Mouse (Mus musculus) CH12.LX (cell line): Measurements from ENCODE around the gene Ilvbl. TPM values are rescaled to one million over a fixed set of nuclear protein-coding genes. Genes with fewer than 3 reads are reported as not detected.

Experiments
- DNase-seq: peaks from one replicate; pipeline ENCODE4 v3.0.0-alpha.2; 2013; ENCODE audit errors: extremely low read depth
- H3K27ac ChIP-seq: 2 replicates; pipeline ENCODE4 v1.5.1; 2012; ENCODE audit warnings: low read depth, mild to moderate bottlenecking, control low read depth, moderate library complexity; ENCODE audit not compliant: insufficient read depth
- H3K27me3 ChIP-seq: replicated peaks from 2 replicates; pipeline ENCODE3; 2012; ENCODE audit warnings: inconsistent platforms
- H3K36me3 ChIP-seq, 2 experiments: replicated peaks in 1 of 2; 2 replicates each; pipeline versions ENCODE3 to v1.6.1; 2012; ENCODE audit warnings: inconsistent platforms in 1 of 2, low read length in 1 of 2, mild to moderate bottlenecking in 1 of 2, mixed read lengths in 1 of 2, moderate library complexity in 1 of 2; ENCODE audit not compliant: control insufficient read depth in 1 of 2, insufficient read depth in 1 of 2
- H3K4me1 ChIP-seq, 2 experiments: 2 replicates each; pipeline ENCODE4 v1.6.1; 2012; ENCODE audit warnings: inconsistent platforms in 1 of 2, moderate library complexity in 1 of 2; ENCODE audit not compliant: insufficient read depth in 2 of 2, control insufficient read depth in 1 of 2
- H3K4me2 ChIP-seq: 2 replicates; pipeline ENCODE4 v1.6.1; 2012; ENCODE audit warnings: low read depth, mild to moderate bottlenecking, control low read depth; ENCODE audit not compliant: poor library complexity, insufficient read depth, severe bottlenecking
- H3K4me3 ChIP-seq, 3 experiments: fragments of 150-350 bp in 1 of 3; sonication (generic) in 1 of 3; replicated peaks in 1 of 3; 2 replicates each; pipeline versions ENCODE3 to v1.5.1; 2011 to 2012; ENCODE audit warnings: low read depth in 2 of 3, low read length in 2 of 3, mild to moderate bottlenecking in 2 of 3, moderate library complexity in 2 of 3, control low read depth in 1 of 3, improper control_type of control experiment in 1 of 3, inconsistent platforms in 1 of 3, mixed read lengths in 1 of 3; ENCODE audit not compliant: poor library complexity in 1 of 3
- H3K79me2 ChIP-seq: replicated peaks from 2 replicates; pipeline ENCODE4 v1.6.1; 2012; ENCODE audit warnings: mild to moderate bottlenecking, moderate library complexity; ENCODE audit not compliant: control insufficient read depth, poor library complexity, insufficient read depth, severe bottlenecking; ENCODE audit errors: extremely low read depth
- H3K9ac ChIP-seq: 2 replicates; pipeline ENCODE4 v1.6.1; 2012; ENCODE audit warnings: low read depth, mild to moderate bottlenecking, control low read depth, moderate library complexity; ENCODE audit not compliant: insufficient read depth
- H3K9me3 ChIP-seq: replicated peaks from 2 replicates; pipeline ENCODE3; 2012; ENCODE audit warnings: low read length, inconsistent platforms, mixed read lengths
- E2F4 ChIP-seq: IDR thresholded peaks from 2 replicates; pipeline ENCODE4 v1.6.1; 2011; ENCODE audit warnings: low read depth, low read length, improper control_type of control experiment; ENCODE audit not compliant: insufficient replicate concordance
- ELF1 ChIP-seq: IDR thresholded peaks from 2 replicates; pipeline ENCODE4 v1.6.1; 2014; ENCODE audit warnings: low read depth, mild to moderate bottlenecking, inconsistent platforms, low read length, improper control_type of control experiment
- ETS1 ChIP-seq: conservative IDR thresholded peaks from 2 replicates; pipeline ENCODE4 v1.6.1; 2012; ENCODE audit warnings: low read depth, mild to moderate bottlenecking, inconsistent platforms, low read length, improper control_type of control experiment, moderate library complexity
- GABPA ChIP-seq: IDR thresholded peaks from 2 replicates; pipeline ENCODE4 v1.6.1; 2012; ENCODE audit warnings: low read depth, low read length, improper control_type of control experiment, inconsistent platforms; ENCODE audit not compliant: insufficient replicate concordance
- HCFC1 ChIP-seq: IDR thresholded peaks from 2 replicates; pipeline ENCODE4 v1.6.1; 2012; ENCODE audit warnings: low read depth, mild to moderate bottlenecking, inconsistent platforms, low read length, improper control_type of control experiment
- KAT2A ChIP-seq: IDR thresholded peaks from 2 replicates; pipeline ENCODE4 v1.6.1; 2012; ENCODE audit warnings: low read length, improper control_type of control experiment, inconsistent platforms; ENCODE audit not compliant: insufficient replicate concordance
- MAFK ChIP-seq: IDR thresholded peaks from 2 replicates; pipeline ENCODE4 v1.6.1; 2011; ENCODE audit warnings: low read length, improper control_type of control experiment; ENCODE audit not compliant: insufficient replicate concordance
- MAX ChIP-seq: IDR thresholded peaks from 2 replicates; pipeline ENCODE4 v1.6.1; 2011; ENCODE audit warnings: low read length, improper control_type of control experiment
- MAZ ChIP-seq: IDR thresholded peaks from 2 replicates; pipeline ENCODE4 v1.6.1; 2012; ENCODE audit warnings: low read depth, mild to moderate bottlenecking, inconsistent platforms, low read length, improper control_type of control experiment, moderate library complexity
- MEF2A ChIP-seq: IDR thresholded peaks from 2 replicates; pipeline ENCODE4 v1.6.1; 2014; ENCODE audit warnings: low read depth, mild to moderate bottlenecking, inconsistent platforms, low read length, improper control_type of control experiment, borderline replicate concordance
- NELFE ChIP-seq: IDR thresholded peaks from 2 replicates; pipeline ENCODE4 v1.6.1; 2011; ENCODE audit warnings: low read depth, low read length, improper control_type of control experiment
- NRF1 ChIP-seq: IDR thresholded peaks from 2 replicates; pipeline ENCODE4 v1.6.1; 2014; ENCODE audit warnings: low read depth, mild to moderate bottlenecking, inconsistent platforms, low read length, improper control_type of control experiment, moderate library complexity
- PAX5 ChIP-seq: IDR thresholded peaks from 2 replicates; pipeline ENCODE4 v1.6.1; 2012; ENCODE audit warnings: low read length, inconsistent platforms, mixed read lengths
- POLR2A ChIP-seq: IDR thresholded peaks from 2 replicates; pipeline ENCODE4 v1.6.1; 2011; ENCODE audit warnings: low read depth, mild to moderate bottlenecking, improper control_type of control experiment, low read length
- POLR2AphosphoS2 ChIP-seq: IDR thresholded peaks from 2 replicates; pipeline ENCODE4 v1.6.1; 2011; ENCODE audit warnings: low read depth, low read length, improper control_type of control experiment
- SIN3A ChIP-seq: IDR thresholded peaks from 2 replicates; pipeline ENCODE4 v1.6.1; 2012; ENCODE audit warnings: low read length, improper control_type of control experiment, inconsistent platforms
- TBP ChIP-seq: conservative IDR thresholded peaks from 2 replicates; pipeline ENCODE4 v1.6.1; 2011; ENCODE audit warnings: low read depth, low read length, improper control_type of control experiment
- ZC3H11A ChIP-seq: IDR thresholded peaks from 2 replicates; pipeline ENCODE4 v1.6.1; 2012; ENCODE audit warnings: low read depth, mild to moderate bottlenecking, inconsistent platforms, low read length, improper control_type of control experiment
- ZKSCAN1 ChIP-seq: IDR thresholded peaks from 2 replicates; pipeline ENCODE4 v1.6.1; 2012; ENCODE audit warnings: low read depth, inconsistent platforms, low read length, improper control_type of control experiment, borderline replicate concordance
- ZMIZ1 ChIP-seq: IDR thresholded peaks from 2 replicates; pipeline ENCODE4 v1.6.1; 2012; ENCODE audit warnings: low read depth, mild to moderate bottlenecking, inconsistent platforms, low read length, improper control_type of control experiment
- dilution Hi-C: fragments of 300-500 bp; cut with MboI; formaldehyde crosslinking; loops from 2 replicates; pipeline ENCODE4 v1.14.3; 2020; ENCODE audit warnings: low sequenced_read_pairs; ENCODE audit not compliant: extremely low pct_unique_long_range_greater_than_20kb, extremely low pct_ligation_motif_present
- in situ Hi-C: fragments of 300-500 bp; cut with MboI; formaldehyde crosslinking; loops from 3 replicates; pipeline ENCODE4 v1.14.3; 2019; ENCODE audit warnings: low sequenced_read_pairs, low pct_ligation_motif_present, low pct_unique_long_range_greater_than_20kb, mixed read lengths
- polyA plus RNA-seq: library from polyadenylated mRNA; unstranded; fragments of >175 nt; gene quantifications from 2 replicates; pipeline ENCODE4 v1.2.1, GENCODE M21; 2012; ENCODE audit warnings: low read depth; ENCODE audit not compliant: insufficient read length
- total RNA-seq, 2 experiments: library from RNA; depleted of rRNA; stranded (reverse); fragments of 300-350 nt in 1 of 2; fragments of >200 nt in 1 of 2; gene quantifications; 2 replicates each; pipeline ENCODE4 v1.2.3; 2012 to 2014

The Ilvbl gene
- total and polyA plus RNA-seq, 3 experiments, result 11.7 to 21.2 (median 20.5) TPM

DNA sequence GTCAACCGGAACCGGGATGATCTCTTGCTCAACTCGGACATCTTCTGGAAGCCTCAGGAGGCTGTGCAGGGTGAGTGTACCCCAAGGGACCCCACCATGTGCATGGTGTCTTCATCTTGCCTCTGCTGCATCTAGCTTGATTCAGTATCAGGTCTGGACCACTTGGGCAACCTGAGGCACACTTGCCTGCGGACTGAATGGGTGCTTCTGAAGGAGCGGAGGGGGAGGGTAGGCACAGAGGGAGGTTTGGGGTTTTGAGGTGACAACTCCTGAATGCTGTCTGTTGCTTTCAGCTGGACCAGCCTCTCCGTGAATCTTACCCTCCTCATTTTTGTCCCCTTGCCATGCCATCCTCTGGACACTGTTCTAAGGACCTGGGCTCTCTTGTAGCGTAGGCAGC, 7.0 kb downstream of the Ilvbl start:
- in situ Hi-C loops (no loop called here), dilution Hi-C loops (no loop called here)
- peaks cover 40 to 87% of the 10 kb centered on the region in 2 experiments for H3K36me3 ChIP-seq

GRCm38 (mm10) chr10:78583347-78583746, 9.2 kb downstream of the Ilvbl start:
- no peak overlapping the region for H3K4me2 ChIP-seq
- dilution Hi-C loops (no loop called here), in situ Hi-C loops (no loop called here)
- no peak overlapping the region for H3K4me3 ChIP-seq
- TF ChIP-seq KAT2A (no peak), ZKSCAN1 (no peak), ZMIZ1 (no peak), SIN3A (no peak), MEF2A (no peak), PAX5 (no peak), NRF1 (no peak), HCFC1 (no peak), ELF1 (no peak), POLR2A (no peak), ZC3H11A (no peak), E2F4 (no peak), NELFE (no peak), GABPA (no peak), TBP (no peak)
- H3K9me3 ChIP-seq, result no peaks in the 10 kb centered on the region
- H3K36me3 ChIP-seq, result peaks cover 31 to 66% of the 10 kb centered on the region in 2 experiments
- no peaks in the 10 kb centered on the region for H3K4me1 ChIP-seq
- no peak for DNase-seq
- H3K27me3 ChIP-seq, result peaks cover 3% of the 10 kb centered on the region
- H3K79me2 ChIP-seq, result no peaks in the 10 kb centered on the region
- H3K9ac ChIP-seq, result no peak overlapping the region
- no peak overlapping the region for H3K27ac ChIP-seq

More for the DNA sequence above, 7.0 kb downstream of the Ilvbl start:
- no peak overlapping the region for H3K4me2 ChIP-seq
- no peaks in the 10 kb centered on the region for H3K4me1 ChIP-seq
- H3K79me2 ChIP-seq, result no peaks in the 10 kb centered on the region
- no peaks in the 10 kb centered on the region for H3K9me3 ChIP-seq
- no peak for DNase-seq
- TF ChIP-seq ZC3H11A (no peak), PAX5 (no peak), MAFK (no peak), GABPA (no peak), ZKSCAN1 (no peak), POLR2AphosphoS2 (no peak), MAZ (no peak), MEF2A (no peak), KAT2A (no peak), ETS1 (no peak), MAX (no peak)
- TF ChIP-seq, all 38 proteins: peak for 0
- no peak overlapping the region for H3K27ac ChIP-seq
- no peak overlapping the region for H3K4me3 ChIP-seq
- no peak overlapping the region for H3K9ac ChIP-seq
- no peaks in the 10 kb centered on the region for H3K27me3 ChIP-seq
